Mouse (Mus musculus) urinary bladder, postnatal 10 days (tissue): ENCODE data around the gene Gm2000.
"Not testable (repeated sequence)": the region's sequence is repeated elsewhere in the genome, so short reads cannot be mapped to it uniquely, and the experiment has no call there.

Source experiments
- DNase-seq: peaks from one replicate; pipeline ENCODE4 v3.0.0; 2022; ENCODE audit warnings: low spot score

Gm2000 gene

DNA sequence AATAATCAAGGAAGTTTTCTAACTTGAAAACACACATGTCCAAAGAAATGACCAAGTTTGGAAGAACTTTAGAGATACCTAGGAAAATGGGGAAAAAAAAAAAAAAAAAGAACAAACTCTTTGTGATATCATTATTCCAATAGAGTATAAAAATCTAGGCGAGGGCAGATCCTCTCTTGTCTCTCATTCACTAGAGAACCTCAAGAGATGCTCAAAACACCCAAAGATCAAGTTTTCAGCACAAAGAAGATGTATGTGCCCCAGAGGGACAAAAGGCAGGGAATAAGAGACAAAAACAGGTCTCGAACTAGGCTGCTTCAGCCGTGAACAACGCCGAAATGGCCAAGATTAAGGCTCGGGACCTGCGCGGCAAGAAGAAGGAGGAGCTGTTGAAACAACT, at the start of gene Gm2000:
Gene Gm2000, plus strand, starts transcription at position 301 of the 400 bp plus-strand sequence.
- no peak for DNase-seq

DNA sequence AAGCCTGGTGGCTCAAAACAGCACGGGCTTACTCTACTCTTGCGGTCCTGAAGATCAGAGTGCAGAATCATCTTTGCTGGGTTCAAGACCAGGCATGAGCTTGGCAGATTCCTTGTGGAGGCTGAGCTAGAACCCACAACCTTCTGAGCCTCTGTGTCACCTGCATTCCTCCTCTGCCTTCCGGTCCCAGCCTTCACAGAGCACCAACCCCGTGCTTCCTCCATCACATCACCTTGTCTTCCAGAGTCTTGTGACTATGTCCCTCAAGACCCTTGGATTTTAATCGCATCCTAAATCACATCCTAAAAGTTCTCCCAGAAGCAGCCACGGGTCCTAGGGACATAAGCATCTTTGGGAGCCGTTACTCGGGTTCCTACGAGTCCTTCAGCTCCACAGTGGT, 42.7 kb upstream of the Gm2000 start:
- no peak for DNase-seq

DNA sequence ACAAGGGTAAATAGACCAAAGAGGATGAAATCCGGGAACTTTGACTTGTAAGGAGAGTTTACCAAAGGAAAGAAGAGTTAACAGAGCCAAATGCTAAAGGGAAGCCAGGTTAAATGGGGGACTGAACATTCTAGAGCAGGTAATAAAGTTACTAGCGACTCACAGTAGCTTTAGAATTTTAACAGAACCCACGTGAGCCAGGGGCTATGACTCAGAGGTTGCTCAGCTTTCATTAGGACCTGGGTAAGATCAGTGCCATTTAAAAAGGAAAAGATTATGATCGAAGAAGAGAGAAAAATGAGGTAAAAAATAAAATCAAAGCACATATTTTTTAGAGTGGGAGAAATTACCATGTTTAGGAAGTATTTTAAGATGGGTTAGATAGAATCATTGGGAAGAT, 25.0 kb upstream of the Gm2000 start:
- no peak for DNase-seq

DNA sequence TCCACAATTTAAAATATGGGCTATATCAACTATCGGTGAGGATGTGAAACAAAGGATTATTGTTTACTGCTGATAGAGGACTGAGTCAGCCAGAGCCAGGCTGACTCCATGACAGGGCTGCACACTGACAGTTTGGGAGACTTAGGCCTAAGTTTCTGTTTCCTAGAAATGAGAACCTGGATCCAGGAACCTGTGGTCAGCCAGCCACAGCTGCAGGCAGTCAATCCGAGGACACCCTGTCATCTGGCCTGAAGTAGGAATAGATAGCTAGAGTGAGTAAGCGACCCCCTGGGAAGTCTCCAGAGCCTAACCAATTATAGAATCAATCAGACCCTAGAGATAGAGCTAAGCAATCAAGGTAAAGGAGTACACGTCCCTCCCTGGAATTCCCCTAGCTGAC, 21.4 kb upstream of the Gm2000 start:
- no peak for DNase-seq

GRCm38 (mm10) chr1:156345633-156346032, 20.2 kb upstream of the Gm2000 start:
- DNase-seq = no peak

DNA sequence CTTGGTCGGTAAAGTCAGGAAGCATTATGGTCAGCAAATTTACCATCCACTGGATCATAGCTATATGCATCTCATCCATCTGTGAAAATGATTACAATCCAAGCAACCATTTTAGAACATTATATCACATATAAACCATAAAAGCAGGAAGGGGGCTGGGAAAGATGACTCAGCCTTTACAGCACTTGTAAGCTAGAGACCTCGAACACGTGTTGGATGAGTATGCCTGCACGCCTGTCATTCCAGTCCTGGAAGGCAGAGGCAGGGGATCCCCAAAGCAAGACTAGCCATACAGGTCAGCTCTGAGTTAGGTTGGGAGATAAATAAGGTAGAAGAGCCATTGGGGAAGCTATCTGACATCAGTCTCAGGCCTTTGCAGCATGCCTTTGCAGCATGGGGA, 16.8 kb upstream of the Gm2000 start:
- DNase-seq = no peak

DNA sequence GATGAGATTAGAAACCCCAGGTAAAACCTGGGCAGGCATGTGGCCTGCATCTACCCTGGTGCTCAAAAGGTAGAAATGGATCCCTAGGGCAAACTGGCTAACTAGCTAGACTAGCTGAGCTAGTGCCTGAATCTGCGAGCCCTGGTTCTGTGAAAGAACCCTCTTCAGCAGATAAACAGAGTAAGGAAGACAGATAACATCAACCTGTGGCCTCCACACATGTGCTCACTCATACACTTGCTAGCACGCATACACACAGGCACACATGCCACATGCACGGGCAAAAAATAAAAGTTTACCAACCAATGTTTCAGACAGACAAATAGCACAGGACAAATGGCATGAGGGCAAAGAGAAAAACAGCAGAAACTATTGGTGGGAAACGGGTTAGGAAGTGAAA, 15.4 kb upstream of the Gm2000 start:
- no peak for DNase-seq

- no peak for DNase-seq
Measured at GRCm38 (mm10) chr1:156352466-156352865, 13.4 kb upstream of the Gm2000 start.

DNA sequence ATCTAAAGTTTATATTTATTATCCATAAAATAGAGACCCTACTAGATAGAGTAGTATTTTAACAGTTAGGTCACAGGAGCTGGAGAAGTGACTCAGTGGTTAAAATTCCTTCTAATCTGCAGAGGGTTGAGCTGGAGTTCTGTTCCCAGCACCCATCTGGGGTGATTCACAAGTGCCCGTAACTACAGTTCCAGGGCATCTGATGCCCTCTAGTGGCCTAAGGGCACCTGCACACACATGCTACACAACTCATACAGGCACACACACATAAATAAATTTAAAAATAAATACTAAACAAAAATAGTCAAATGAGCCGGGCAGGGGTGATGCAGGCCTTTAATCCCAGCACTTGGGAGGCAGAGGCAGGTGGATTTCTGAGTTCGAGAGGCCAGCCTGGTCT, 15.4 kb downstream of the Gm2000 start:
- no peak for DNase-seq

DNA sequence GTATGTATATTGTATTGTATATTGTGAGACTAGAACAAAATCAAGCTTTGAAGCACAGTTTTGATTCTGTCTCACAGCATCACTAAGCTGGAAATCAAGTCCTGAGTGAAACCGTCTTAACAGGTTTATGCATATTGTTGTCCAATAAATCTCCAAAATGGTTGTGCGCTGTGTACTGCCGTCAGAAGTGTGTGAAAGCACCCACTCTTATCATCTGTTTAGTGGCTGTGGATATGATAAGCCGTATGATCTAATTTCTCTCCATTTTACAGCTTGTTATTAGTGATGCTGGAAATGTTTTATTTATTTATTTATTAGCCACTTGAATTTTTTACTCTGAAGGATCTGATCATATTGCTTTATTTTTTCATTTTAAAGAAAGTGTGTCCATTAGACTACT, 20.4 kb downstream of the Gm2000 start:
- no peak for DNase-seq

DNA sequence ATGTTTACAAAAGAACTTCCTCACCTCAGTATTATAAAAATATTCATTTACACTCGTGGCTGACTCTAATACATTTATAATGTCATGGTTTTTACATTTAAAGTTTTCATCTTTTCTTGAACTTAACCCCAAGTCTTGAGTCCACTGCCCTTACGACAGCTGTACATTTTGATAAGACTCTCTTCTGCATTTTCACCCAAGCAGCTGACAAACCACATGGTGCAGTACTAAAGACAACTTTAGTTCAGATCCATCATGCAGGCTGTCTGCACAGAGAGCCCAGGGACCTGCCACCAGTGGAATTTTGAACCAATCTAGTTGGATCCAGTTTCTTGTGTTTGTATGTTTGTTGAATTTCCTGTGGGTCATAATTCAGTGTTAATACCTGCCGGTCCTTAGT, 21.0 kb downstream of the Gm2000 start:
- no peak for DNase-seq

- DNase-seq = no peak
Measured at GRCm38 (mm10) chr1:156393148-156393547, 27.3 kb downstream of the Gm2000 start.

DNA sequence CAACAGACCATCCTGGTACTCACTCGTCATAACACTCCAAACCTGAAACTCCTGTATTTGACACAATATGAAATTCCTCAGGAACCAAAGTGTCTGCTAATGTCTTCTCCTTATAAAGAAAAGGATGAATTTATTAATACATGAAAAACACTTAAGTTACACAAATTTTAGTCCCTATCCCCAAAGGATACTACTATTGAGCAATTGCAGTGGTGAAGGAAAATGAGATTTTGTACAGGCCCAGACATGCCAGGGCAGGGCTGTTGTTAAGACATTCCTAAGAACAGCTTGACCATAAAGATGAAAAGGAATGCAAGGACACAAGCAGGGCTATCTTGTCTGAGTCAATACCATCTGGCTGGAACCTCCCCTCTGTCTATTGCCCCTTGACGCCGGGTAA, 34.3 kb downstream of the Gm2000 start:
- DNase-seq = not testable (repeated sequence)

DNA sequence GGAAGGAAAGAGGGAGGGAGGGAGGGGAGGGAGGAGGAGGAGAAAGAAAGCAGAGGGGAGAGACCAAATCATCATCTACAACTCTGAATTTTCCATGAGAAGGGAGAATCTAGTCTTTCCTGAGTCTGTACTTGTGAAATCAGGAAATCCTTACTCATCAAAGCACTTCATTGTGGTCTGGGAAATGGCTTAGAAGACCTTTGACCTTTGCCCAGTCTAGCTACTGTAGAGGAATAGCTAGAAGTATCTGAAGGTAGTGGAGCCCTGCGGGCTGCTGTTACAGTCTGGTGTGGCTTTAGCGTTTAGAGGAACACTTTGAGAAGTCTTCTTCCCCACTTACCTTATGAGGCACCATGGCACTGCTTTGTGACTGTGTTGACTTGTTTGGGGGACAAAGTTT, 36.7 kb downstream of the Gm2000 start:
- DNase-seq = no peak

GRCm38 (mm10) chr1:156403251-156403650, 37.4 kb downstream of the Gm2000 start:
- no peak for DNase-seq

DNA sequence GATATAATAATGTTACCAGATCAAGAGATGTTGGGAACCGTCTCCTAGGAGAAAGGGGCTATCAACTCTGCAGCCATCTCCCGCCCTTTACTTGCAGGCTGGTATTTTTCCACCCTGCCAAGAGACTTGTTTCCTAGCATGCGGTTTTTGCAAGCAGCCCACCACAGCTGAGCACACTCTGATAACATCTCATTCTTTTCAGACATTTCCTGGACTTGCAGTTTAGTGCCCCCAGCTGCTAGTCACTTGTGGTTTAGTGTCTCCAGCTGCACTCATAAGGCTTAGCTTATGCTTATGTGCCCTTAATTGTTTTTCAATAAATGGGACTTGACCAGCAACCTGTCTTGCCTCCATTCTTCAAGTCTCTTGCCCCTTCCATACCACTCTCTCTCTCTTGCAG, 42.2 kb downstream of the Gm2000 start:
- no peak for DNase-seq

DNA sequence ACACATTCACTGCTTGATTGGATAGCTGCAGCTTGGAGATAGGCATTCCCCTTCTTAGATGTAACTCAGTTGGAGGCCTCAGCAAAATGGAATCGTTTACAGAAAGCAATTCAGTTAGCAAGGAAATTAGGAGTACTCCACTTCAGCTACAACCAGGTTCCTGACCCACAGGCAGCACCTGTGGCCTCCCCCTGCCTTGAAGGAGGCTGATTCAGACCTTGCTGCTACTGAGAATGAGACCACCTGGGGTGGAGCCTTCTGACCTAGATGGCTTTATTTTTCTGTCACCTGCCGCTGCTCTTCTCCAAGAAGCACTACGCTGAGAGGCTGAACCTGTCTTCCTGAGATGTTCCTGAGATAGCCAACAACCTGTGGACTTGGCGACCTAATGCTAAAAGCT, 42.7 kb downstream of the Gm2000 start:
- no peak for DNase-seq
